In the genomic region with DNA sequence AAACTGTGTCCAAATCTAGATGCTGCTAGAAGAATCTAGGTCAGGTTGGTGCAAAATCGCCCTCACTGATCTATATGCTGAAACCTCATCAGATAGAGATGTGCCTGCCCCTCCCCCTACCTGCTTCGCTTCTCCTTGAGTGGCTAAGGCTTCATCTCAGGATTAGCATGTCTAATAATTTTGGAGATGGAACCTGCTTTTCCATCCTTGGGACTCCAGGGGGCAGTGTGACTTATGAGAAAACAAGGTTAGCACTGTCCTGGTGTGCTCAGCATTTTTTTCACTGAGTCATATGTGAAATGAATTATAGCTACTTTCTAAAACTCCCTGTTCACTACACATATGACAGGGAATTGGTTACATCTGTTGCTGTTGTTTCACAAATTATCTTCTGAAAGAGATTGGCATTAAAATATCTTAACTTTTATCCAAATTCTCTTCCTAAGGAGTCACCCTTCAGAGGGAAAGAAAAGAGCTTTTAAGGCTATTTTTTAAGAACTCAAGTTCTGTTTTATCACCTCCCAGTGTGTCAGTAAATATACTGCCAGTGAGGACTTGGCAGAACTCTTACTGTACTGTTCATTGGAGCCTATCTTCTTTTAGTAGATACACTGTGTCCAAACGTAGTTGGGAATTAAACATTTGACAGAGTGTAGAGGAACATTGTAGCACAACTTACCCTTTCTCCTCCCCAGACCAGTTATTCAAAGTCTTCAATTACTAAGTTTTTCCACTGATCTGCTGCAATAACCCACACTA, we compare ENCODE assay signal across 8 mouse cellular contexts.
A peak's percentile ranks its signal among the peaks of the same experiment; 100 is the strongest.
DNase-seq lines count a peak whose midpoint lies in the region; ATAC-seq and TF ChIP-seq lines count a peak whose summit lies in the region.

No protein-coding gene starts in this region.

- peak; percentile 91 for ATAC-seq in granulocyte monocyte progenitor cell, adult 5-6 weeks (replicated peaks; ENCODE audit: poor library complexity, severe bottlenecking)
- peak; percentile 78 for ATAC-seq in kidney, embryonic 14.5 days (ENCODE audit: low FRiP score, low TSS enrichment)

- H3K36me3 ChIP-seq in kidney, embryonic 14.5 days (ENCODE audit: control insufficient read depth, insufficient read depth, low read length) = no peaks in the 10 kb centered on the region

- H3K27ac ChIP-seq in cortical plate, adult 2 months (ENCODE audit: insufficient read depth, low read length) = no peak overlapping the region
- no peak overlapping the region for H3K27ac ChIP-seq in kidney, embryonic 14.5 days (ENCODE audit: low read depth, low read length)

- H3K9ac ChIP-seq in kidney, embryonic 14.5 days (ENCODE audit: low read depth, low read length) = no peak overlapping the region

- no peaks in the 10 kb centered on the region for H3K9me3 ChIP-seq in kidney, embryonic 14.5 days (ENCODE audit: control insufficient read depth, low read length)

- peak; percentile 47 for DNase-seq in urinary bladder, postnatal 25 days (ENCODE audit: low spot score)
- DNase-seq in urinary bladder, adult 2 months (ENCODE audit: low spot score) = no peak
- DNase-seq in left cerebral cortex, postnatal 4 days = peak; percentile 28
- peak; percentile 54 for DNase-seq in retina, embryonic 14.5 days (ENCODE audit: low spot score)
- no peak for DNase-seq in spleen, adult 12 weeks (ENCODE audit: low spot score)

- no peak overlapping the region for H3K4me2 ChIP-seq in kidney, embryonic 14.5 days (replicated peaks; ENCODE audit: low read depth, low read length)

- TF ChIP-seq POLR2A in cortical plate, adult 2 months (IDR thresholded peaks at IDR 0.05; ENCODE audit: extremely low read depth, insufficient read depth, low read length) = no peak

- TF ChIP-seq CTCF in cortical plate, adult 2 months (IDR thresholded peaks at IDR 0.05; ENCODE audit: extremely low read depth, insufficient read depth, low read length) = peak; percentile 57

- no peak overlapping the region for H3K4me3 ChIP-seq in cortical plate, adult 2 months (ENCODE audit: insufficient read depth, low read length)
- H3K4me3 ChIP-seq in kidney, embryonic 14.5 days (ENCODE audit: low read length) = no peak overlapping the region

- 44% methylated on average over 3 of the region's 3 CpGs for WGBS in kidney, embryonic 14.5 days

- intact Hi-C loops in left cerebral cortex, postnatal 4 days (cut with DNase I) = no loop called here

- no peaks in the 10 kb centered on the region for H3K27me3 ChIP-seq in kidney, embryonic 14.5 days (ENCODE audit: control insufficient read depth, insufficient read depth, low read length)

- peaks cover 1% of the 10 kb centered on the region; the same call in 1 of the 2 replicates for H3K4me1 ChIP-seq in cortical plate, adult 2 months (ENCODE audit: control insufficient read depth, insufficient read depth, low read length)
- no peaks in the 10 kb centered on the region for H3K4me1 ChIP-seq in kidney, embryonic 14.5 days (ENCODE audit: control insufficient read depth, insufficient read depth, low read length)

Comparison
In these comparisons a context has a peak if more than half of its experiments do, and no peak if none do; other contexts are left out.
1. DNase-seq: peak in urinary bladder, postnatal 25 days (single experiment), left cerebral cortex, postnatal 4 days (single experiment) and retina, embryonic 14.5 days (single experiment); none in urinary bladder, adult 2 months (single experiment) and spleen, adult 12 weeks (single experiment).